Mouse (Mus musculus) adipocyte (in vitro differentiated cells): ENCODE data around the gene Gm44503.

Experiments used
- DNase-seq: peaks from one replicate; pipeline ENCODE4 v3.0.0-alpha.2; 2016; ENCODE audit warnings: low spot score

Gene Gm44503

DNA sequence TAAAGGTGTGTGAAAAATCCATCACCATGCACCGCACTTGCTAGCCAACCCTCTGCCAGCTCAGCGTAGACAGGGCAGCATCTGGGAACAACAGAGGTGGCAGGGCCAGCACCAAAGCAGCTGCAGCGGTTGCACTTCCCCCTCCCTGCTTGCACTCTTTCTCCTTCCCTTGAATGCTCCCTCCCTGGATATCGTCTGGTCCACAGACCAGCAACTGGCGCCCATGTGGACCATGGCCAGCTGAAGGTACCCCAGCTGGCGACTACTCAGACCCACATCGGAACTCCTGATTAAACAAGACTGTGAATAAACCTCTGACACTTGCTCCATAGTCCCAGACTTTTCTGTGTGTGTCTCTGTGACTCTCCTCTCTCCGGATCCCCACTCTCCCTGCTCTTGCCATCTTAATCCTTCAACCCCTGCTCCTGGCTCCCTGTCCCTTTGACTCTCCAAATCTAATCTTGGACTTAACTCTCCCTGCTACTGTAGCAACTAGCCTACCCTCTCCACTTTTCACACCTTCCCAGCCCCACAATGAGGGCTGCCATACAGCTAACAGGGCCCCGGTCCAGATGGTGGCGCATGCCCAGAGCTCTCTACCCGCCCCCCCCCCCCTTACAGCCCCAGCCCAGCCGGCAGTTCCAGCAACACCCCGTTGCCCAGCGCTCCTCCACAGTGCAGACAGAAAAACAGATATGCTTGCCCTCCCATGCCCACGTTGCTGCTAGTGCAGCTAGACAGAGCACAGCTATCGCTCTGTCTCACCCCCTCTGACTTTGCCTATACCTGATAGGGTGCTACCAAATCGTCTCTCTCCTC, 67.4 kb downstream of the Gm44503 start:
- DNase-seq: no peak

GRCm38 (mm10) chr9:73030443-73030842, 71.8 kb downstream of the Gm44503 start:
- no peak for DNase-seq

DNA sequence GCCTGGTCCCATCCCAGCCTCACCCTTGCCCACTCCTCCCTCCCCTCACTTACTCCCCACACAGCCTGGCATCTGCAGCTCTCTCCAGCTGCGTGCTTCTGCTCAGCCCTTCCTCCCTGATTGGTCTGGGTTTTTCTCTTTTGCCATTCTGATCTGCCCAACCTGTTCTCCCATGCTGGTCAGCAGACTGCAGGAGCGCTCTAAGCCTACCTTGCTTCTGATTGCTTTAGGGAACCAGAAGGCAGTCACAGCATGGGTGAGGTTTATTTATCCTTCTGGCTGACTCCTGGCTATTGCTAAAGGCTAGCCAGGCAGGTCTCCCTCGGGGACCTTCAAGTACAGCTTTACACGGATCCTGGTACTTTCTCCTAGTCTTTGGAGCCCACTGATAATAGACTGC, 72.8 kb downstream of the Gm44503 start:
- no peak for DNase-seq

- DNase-seq: no peak
These were observed 74.8 kb downstream of the Gm44503 start for GRCm38 (mm10) chr9:73033406-73033805.

DNA sequence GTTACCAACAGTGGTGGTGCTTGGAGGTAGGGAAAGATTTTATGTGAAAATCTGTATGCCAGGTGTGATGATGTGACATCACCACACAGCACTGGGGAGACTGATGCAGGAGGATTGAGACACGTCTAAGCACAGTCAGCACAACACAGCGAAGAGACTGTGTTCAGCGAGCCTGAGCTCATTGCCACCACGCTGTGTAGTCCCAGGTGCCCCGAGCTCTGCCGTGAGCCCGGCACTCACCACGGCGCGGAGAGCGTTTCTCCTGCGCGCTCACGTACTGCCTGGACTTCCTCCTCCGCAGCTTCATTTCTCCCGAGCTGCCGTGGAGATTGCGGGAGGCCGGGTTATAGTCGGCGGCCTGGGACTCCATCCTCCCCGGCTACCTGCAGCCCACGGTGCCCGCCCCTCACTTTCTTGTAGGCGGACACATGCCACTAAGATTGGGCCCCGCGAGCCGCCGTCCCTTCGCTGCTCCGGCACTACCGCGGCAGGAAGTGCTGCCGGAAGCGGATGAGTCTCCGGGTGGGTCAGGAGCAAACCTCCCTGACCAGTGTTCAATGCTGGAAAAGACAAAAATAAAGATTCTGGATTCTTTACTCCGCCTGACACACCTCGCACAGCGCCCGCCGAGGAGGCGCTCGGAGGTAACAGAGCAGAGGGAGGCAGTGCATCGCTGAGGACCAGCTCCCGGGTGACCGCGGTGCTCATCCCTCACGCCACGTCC, 80.7 kb downstream of the Gm44503 start:
- DNase-seq: peak; percentile 71

DNA sequence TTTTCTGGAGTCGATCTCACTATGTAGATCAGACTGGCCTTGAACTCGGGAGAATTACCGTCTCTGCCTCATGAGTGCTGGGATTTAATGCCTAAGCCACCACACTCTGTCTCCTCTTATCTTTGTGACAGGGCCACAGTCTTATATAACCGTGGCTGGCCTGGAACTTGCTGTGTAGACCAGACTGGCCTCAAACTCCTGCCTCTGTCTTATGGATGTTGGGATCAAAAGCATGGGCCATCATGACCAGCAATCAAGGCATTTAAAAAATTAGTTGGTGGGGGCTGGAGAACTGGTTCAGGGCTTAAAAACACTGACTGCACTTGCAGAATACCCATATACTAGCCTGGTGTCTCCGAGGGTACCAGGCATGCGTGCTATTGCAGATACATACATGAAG, 81.4 kb downstream of the Gm44503 start, which contains the start of gene Pigb:
Gene Pigb (minus strand): TSS at position 299 of the 400 bp plus-strand sequence.
- DNase-seq: peak; percentile 18

- DNase-seq: peak; percentile 69
These were observed 85.8 kb downstream of the Gm44503 start, which contains the start of gene Rab27a for GRCm38 (mm10) chr9:73044146-73045079. TSS of gene Rab27a (plus strand) at chr9:73044854.

DNA sequence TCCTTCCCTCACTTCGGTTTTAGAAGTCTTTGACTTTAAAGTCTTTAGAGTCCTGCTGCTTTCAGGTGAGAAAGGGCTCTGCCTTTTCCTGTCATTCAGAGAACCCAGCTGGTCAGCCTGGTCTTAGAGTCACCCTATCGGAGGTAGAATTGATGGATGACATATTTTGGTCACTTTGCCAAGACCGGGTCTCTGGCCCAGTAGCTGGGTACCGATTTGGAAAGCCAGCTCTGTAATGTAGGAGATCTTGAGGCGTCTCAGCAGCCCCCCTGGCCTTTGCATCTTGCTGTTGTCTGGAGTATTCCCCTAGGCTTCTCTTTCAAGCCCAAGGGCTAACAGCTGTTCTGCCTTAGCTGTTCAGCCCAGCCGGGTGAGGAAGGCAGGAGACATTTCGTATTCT, 86.6 kb downstream of the Gm44503 start:
- no peak for DNase-seq

DNA sequence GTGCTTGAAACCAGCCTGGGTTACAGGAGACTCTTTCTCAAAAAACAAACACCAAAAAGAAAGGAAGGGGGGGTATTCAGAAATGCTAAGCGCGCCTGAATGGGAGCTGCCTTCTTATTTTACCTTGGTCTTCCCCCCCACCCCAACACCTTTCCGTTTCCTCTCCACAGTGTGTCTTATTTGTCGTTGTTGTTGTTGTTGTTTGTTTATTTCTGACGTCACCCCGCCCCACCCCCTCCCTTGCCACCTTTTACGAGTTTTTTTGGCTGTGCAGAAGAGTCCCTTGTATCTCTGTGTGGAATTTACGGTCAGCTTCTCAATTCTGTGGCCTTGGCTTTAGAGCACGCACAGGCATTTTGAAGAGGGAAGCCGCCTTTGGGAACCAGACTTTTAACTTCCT, 87.1 kb downstream of the Gm44503 start:
- DNase-seq: no peak

GRCm38 (mm10) chr9:73047906-73048305, 89.3 kb downstream of the Gm44503 start:
- DNase-seq: peak; percentile 31

GRCm38 (mm10) chr9:73048927-73049326, 90.3 kb downstream of the Gm44503 start:
- no peak for DNase-seq

- no peak for DNase-seq
These were observed 91.2 kb downstream of the Gm44503 start for GRCm38 (mm10) chr9:73049833-73050232.

DNA sequence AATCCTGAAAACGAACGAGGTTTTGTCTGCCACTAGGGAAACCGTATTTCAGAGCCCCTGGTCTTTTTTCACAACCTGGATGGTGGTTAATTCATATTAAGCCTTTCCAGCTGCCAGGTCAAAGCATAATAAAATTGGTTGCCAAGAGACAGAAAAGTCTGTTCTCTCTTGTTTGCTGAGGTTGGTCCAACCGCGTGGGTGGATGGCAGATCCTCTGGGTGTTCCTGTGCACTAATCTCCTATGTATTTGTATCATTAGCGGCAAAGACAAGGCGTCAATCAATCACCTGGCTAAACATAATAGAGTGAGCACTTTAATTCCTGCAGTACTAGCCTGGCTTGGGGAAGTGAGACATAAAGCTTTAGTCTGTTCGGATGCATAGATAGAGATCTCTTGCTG, 92.0 kb downstream of the Gm44503 start:
- DNase-seq: no peak

DNA sequence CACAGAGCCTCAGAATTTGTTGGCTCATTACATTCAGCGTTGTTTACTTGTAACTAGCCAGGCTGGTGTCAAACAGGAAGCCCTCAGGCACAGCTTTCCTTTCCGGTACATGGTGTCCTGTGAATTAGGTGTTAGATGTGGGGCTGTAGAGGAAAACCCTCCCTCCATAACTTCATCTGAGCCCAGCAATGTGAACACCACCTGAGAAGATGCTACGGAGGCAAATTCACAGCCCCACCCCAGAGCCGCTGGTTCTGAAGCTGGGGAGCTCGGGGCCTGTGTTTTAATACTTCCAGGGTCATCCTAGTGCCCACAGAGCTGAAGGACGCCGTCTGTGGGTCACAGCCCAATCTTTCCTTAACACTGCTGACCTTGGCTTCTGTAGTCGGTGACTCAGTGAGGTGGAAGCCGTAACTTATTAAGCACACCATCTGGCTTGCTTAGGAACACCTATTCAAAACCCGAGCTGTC, 96.8 kb downstream of the Gm44503 start:
- no peak for DNase-seq

GRCm38 (mm10) chr9:73059224-73059623, 100.6 kb downstream of the Gm44503 start:
- DNase-seq: no peak

- DNase-seq: no peak
These were observed 105.1 kb downstream of the Gm44503 start for GRCm38 (mm10) chr9:73063621-73064290.
